Mouse (Mus musculus) right cerebral cortex, adult 2 months (tissue): ENCODE measurements around the gene Ankrd44.
A peak's percentile ranks its signal among the peaks of the same experiment; 100 is the strongest.

ENCODE experiments used
- DNase-seq, 2 experiments: peaks; one replicate each; pipeline ENCODE4 v3.0.0; 2021 to 2022; ENCODE audit warnings: low spot score in 2 of 2

Gene Ankrd44

GRCm38 (mm10) chr1:54922707-54923106 lies 3.5 kb downstream of the Ankrd44 start:
- DNase-seq: no peak

DNA sequence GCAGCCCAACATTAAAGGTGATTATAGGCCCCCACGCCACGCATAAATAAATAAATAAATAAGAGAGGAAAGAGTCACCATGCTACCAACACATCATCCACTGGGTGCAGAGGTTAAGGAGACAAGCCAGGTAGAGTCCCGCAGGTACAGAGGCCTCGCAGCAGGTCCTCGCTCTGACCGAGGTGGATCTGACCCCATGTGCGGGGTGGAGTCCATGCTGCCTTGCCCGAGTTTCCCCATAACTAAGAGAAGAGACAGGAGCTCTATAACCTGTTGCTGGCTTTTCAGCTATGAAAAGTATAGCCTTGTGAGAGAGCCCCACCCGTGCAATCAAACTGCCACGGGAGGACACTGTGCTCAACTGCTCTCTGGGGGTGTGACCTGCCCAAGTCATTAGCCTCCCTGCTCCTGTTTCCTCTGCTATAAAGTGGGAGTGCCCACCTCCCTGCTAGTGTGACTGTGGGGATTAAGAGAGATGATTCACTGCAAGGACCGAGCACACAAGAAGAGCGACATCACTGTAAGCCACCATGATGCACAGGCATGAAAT lies 4.1 kb downstream of the Ankrd44 start:
- no peak for DNase-seq

- DNase-seq: no peak
Observed at GRCm38 (mm10) chr1:54920132-54920531, 6.1 kb downstream of the Ankrd44 start.

DNA sequence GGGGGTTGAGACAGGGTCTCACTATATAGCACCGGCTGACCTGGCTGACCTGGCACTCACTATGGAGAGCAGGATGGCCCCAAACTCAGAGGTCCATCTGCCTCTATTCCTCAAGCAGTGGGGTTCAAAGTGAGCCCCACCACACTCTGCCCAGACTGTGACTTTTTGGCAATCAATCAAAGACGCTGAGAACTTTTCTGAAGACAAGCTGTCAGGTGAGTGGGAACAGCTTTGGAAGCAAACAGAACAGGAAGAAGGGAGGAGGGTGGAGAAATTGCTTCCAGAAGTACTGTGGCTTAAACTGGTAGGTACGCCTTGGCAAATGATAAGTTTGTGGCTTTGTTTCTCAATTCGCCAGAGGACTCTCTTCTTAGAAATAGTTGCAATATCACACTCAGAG lies 9.7 kb downstream of the Ankrd44 start:
- DNase-seq: no peak

DNA sequence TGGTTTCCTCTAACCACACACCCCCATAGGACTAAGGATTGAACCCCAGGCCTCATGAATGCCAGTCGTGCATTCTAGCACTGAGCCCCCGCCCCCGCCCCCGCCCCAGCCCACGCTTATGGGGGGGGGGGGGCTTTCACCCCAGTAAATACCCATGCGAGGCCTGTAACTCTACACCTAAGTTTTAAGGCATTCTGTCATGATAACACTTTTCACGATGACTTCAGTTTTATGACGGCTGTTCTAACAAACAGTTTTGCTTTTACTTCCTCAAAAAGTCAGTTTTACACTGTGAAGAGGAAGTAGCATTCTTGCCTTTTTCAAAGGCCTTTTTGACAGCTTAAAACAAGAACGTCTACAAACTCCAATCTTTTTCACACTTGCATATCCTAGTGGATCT lies 11.8 kb downstream of the Ankrd44 start:
- DNase-seq: no peak

DNA sequence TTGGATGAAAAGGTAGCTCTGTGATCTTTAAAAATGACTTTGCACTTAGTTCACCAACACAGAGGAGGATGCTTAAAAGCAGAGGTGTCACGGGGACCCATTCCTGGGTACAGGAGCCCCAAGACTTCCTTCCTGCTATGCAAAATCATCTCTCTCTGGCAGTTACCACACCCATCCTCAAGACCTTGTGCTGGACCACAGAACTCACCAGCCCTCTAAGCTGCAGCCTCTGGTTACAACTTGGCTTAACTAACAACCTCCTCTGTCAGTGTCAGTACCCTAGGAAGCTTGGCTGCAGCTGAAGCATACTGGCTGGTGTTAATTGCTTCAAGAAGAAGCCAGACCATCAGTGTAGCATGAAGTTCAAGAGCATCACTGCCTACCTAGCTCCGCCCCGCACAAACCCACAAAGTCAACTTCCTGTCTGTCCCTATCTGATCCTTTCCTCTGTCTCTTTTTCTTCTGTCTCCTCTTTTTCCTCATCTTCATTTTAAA lies 12.8 kb downstream of the Ankrd44 start:
- no peak for DNase-seq

DNA sequence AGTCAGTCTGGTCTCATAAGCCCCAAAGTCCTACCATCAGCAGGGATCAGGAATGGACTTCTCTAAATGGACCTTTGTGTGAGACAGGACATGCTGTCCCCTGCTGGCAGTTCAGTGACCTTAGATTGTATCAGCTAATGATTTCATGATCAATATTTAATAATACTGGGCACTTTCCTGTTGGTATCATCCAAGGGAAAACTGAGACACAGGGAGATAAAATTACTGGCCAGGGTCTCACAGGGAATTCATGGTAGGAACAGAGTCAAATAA lies 13.2 kb downstream of the Ankrd44 start:
- no peak for DNase-seq

- no peak for DNase-seq
Observed at GRCm38 (mm10) chr1:54912290-54913062, 13.7 kb downstream of the Ankrd44 start.

- no peak for DNase-seq
Observed at GRCm38 (mm10) chr1:54911256-54911610, 15.0 kb downstream of the Ankrd44 start.

DNA sequence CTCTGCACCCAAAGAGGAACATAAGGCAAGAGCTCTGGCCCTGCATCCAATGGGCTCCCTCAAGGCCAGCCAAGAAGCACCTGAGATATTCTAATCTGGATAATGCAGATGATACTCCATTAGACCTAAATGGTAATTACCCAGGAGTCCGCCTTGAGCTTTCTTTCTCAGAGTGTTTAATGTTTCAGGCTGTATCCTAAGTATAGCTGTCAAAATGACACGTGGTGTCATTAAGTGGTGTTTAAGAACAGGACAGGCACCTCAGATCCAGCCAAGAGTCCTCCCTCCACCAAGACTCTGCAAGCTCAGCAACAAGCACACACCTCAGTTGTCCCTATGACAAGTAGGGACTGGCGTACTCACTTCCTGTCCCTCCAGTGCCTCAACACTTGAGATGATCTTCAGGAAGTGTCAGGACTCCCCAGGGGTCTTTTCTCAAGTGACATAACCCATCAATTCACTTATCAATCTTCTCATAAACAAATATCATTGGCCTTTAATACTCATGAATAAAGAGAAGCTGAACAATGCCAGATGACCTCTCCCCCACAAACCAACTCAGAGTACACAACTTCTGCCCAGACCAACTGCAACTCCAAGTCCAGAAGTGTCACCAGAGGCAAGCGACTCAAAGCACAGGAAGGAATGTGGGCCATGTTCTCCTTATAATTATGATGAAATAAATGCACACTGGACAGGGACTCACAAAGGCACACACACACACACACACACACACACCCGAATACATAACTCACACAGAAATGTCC lies 15.5 kb downstream of the Ankrd44 start:
- no peak for DNase-seq

- DNase-seq: no peak
Observed at GRCm38 (mm10) chr1:54908786-54909185, 17.4 kb downstream of the Ankrd44 start.

DNA sequence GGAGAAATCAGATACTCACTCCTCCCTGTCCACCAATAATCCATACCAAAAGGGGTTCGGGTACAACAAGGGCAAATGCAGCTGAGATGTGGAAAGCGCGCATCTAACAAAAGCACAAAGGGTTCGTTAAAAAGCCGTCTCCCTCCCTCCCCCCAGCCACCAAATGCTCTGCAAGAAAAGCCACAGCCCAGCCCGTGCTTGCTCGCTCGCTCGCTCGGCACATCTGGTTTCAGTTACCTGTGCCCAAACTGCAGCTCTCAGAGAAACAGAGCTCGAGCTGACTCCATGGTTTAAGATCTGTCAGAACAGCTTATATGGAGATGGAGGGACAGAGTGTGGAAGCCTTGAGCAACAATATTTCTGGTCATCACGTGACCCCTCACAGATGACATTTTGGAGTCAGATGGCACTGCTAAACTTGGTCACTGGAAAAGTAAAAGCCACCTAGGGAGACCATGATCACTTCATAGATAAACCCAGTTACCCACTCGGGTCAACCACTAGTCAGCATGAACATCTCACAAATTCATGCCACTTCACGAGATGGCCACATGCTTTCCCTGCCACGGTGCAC lies 19.0 kb downstream of the Ankrd44 start:
- DNase-seq: no peak

GRCm38 (mm10) chr1:54906322-54906721 lies 19.9 kb downstream of the Ankrd44 start:
- no peak for DNase-seq

GRCm38 (mm10) chr1:54905632-54906031 lies 20.6 kb downstream of the Ankrd44 start:
- no peak for DNase-seq

DNA sequence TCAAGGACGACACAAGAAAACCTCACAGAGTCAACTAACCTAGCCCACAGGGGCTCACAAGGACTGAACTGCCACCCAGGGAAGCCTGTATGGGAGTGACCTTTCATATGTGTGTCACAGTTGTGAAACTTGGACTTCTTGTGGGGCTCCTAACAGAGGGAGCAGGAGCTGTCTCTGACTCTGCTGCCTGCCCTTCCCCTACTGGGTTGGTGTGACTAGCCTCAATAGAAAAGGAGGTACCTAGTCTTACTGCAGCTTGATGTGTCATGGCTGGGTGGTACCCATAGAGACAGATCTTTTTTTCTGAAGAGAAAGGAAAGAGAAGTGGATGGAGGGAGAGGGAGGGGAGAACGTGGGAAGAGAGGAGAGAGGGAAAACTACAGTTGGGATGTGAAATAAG lies 22.0 kb downstream of the Ankrd44 start:
- DNase-seq: no peak

DNA sequence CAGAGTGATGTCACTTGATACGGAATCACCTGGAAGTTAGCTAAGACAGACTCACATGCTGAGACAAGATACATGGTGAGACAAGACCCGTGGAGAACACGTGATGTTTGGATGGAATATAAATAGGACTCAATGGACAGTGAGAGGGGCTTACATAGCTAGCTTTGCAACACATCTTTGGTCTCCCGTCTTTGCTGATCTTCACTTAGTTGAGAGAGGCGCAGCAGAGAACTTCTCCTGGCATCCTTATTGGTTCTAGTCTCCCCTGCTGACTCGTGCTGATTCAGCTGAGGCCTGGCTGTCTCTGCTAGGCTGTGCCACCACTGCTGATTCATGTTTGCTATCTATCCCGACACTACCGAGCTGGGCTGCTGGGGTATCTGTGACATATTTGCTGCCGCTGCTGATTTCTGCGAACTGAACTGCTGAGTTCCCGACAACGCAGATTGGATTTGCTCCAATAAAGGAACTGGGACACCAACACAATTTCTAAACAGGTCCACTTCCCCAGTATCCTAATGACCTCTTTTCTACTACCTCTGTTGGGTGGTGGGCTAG lies 23.4 kb downstream of the Ankrd44 start:
- DNase-seq: no peak

DNA sequence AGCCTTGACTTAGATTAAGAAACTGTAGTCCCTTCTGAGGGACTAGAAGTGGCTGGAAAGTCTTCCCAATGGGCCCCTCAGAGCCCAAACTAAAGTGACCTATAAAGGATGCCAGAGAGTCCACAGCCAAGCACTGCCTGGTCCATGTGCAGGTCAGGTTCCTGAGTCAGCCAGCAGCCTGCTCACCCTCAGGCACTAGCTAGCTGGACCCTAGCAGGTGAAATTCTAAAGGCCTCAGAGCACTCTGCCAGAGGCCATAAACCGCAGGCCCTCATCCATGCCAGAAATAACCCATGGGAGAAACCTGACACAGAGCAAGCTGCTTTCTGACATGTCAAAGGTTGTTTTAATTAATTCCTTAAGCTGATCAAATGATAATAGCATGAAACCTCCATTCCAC lies 25.1 kb downstream of the Ankrd44 start:
- DNase-seq: no peak

DNA sequence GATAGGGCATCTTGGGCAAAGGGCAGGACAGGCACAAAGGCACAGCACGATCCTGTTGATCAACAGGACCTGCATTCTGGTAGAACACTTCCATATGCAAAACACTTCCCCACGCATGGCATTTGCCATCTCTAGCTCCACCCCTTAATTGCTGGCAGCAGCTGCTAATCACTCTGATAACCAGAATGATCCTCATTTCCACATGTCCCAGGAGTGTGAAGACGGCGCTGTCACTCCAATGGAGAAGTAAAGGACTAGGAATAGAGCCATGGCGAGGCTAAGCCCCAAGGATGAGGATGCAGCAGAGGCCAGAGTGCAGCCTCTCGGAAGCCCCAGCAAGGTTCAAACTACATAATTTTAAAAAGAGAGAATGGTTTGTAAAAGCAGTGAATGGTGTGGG lies 26.9 kb downstream of the Ankrd44 start:
- DNase-seq: no peak

GRCm38 (mm10) chr1:54898656-54899084 lies 27.5 kb downstream of the Ankrd44 start:
- peak in 1 of 2 experiments; percentile 32 for DNase-seq

- DNase-seq: no peak
Observed at GRCm38 (mm10) chr1:54897726-54898125, 28.5 kb downstream of the Ankrd44 start.

DNA sequence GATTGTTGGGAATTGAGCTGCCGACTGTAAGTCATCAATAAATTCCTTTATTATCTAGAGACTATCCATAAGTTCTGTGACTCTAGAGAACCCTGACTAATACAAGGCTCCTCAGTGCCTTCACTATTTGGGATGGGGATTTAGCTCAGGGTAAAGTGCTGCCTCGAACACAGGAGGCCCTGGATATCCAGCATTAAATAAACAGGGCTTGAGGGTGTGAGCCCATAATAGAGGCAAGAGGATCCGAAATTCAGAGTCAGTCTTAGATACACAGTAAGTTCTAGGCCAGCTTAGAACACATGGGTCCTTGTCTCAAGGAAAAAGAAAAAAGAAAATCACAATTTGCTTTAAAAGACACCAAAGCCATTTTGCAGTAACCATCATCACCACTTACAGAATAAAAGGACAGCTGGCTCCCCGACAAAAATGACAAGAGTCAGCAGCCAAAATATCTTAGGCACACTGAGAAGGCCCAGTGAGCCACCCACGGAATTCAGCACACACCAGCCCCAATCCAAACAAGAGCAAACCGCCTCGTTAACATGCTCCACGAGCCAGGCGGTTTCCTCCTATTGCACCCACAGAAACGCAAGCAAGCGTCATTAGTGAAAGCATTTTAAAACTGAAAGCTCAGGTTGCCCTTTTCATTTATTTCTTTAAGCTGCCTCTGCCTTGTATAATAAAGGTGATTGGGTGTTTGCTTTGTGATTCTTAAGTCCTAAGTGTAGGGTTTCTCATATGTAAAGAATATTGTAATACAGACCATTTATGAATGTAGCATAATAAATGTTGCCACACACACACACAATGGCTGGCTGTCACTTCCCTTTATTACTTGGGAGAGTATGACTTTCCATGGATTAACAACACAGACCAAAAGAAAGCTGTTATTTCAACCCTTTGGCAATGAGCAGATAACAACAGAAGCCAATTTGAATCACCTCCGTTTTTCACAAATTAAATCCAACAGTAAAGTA lies 29.8 kb downstream of the Ankrd44 start:
- DNase-seq: peak; percentile 78 to 82
